Mouse (Mus musculus): Measurements from ENCODE around the gene Tdrkh. TPM values are rescaled to one million over a fixed set of nuclear protein-coding genes. Genes with fewer than 3 reads are reported as not detected.

The Tdrkh gene
- polyA plus RNA-seq, 2 experiments, result 2.8 to 7.4 TPM

DNA sequence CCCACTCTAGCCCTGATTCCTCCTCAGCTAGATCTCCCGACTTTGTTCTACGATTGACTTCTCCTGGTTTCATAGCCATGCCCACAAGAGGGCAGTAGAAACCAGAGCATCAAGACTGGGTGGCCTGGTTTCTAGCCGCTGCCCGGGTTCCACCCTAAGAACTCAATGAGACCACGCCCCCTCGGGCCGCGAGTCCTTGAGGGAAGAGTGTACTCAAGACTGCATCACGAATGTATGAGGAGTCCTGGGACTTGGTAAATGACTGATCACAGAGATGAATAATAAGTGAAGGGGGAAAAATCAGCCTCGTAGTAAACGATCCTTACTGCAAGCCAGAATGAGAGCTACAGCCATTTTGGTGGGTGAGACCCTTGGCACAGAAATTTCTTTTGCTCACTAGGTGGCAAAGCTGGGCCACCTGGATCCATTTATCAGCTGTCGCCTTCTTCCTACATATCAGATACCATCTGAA lies 43.5 kb downstream of the Tdrkh start:
- no peak overlapping the region for H3K27ac ChIP-seq (replicated peaks; ENCODE audit: low read depth, low read length)
- ATAC-seq (ENCODE audit: low FRiP score, low read depth), result peak; percentile 91
- TF ChIP-seq POLR2A (IDR thresholded peaks at IDR 0.05; ENCODE audit: borderline replicate concordance, extremely low read depth, insufficient read depth, insufficient read length), result no peak
- no peaks in the 10 kb centered on the region for H3K4me1 ChIP-seq (ENCODE audit: control insufficient read depth, insufficient read depth, low read length)
- H3K4me3 ChIP-seq (replicated peaks; ENCODE audit: low read length), result peak overlapping the region; percentile 36
- 2% methylated on average over 12 of the region's 12 CpGs for WGBS
- no peaks in the 10 kb centered on the region for H3K36me3 ChIP-seq (ENCODE audit: control insufficient read depth, insufficient read depth, low read length)
- 0 out of 2 replicates have a peak, but pooled peaks cover 7% of the 10 kb centered on the region for H3K27me3 ChIP-seq (ENCODE audit: control insufficient read depth, insufficient read depth, low read length)
- no peak overlapping the region for H3K9ac ChIP-seq (ENCODE audit: low read depth, low read length, severe bottlenecking)
- H3K4me2 ChIP-seq (replicated peaks; ENCODE audit: low read depth, low read length, severe bottlenecking), result peak overlapping the region; percentile 50
- DNase-seq (ENCODE audit: low spot score), result peak; percentile 96
- H3K9me3 ChIP-seq (ENCODE audit: control insufficient read depth, low read length), result no peaks in the 10 kb centered on the region

DNA sequence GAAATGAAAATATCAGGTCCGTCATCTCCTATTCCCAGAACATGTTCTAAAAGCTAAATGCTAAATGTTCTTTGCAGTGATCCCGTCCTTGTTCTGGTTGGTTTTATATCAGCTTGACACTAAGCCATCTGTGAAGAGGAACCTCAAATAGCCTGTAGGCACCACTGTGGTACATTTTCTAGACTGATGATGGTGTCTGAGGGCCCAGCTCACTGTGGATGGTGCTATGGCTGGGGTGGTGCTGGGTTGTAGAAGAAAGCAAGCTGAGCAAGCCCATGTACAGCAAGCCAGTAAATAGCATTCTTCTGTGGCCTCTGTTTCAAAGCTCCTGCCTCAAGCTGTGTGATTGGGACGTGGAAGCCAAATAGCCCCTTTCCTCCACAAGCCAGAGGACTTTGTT lies 44.0 kb downstream of the Tdrkh start:
- 66% methylated on average over 3 of the region's 3 CpGs for WGBS
- TF ChIP-seq POLR2A (IDR thresholded peaks at IDR 0.05; ENCODE audit: borderline replicate concordance, extremely low read depth, insufficient read depth, insufficient read length), result no peak
- H3K9me3 ChIP-seq (ENCODE audit: control insufficient read depth, low read length), result no peaks in the 10 kb centered on the region
- 0 out of 2 replicates have a peak, but pooled peaks cover 7% of the 10 kb centered on the region for H3K27me3 ChIP-seq (ENCODE audit: control insufficient read depth, insufficient read depth, low read length)
- no peaks in the 10 kb centered on the region for H3K4me1 ChIP-seq (ENCODE audit: control insufficient read depth, insufficient read depth, low read length)
- H3K4me2 ChIP-seq (replicated peaks; ENCODE audit: low read depth, low read length, severe bottlenecking), result peak overlapping the region; percentile 50; the same call in 1 of the 2 replicates
- no peak overlapping the region for H3K27ac ChIP-seq (replicated peaks; ENCODE audit: low read depth, low read length)
- peak overlapping the region; percentile 36; the same call in 1 of the 2 replicates for H3K4me3 ChIP-seq (replicated peaks; ENCODE audit: low read length)
- no peak overlapping the region for H3K9ac ChIP-seq (ENCODE audit: low read depth, low read length, severe bottlenecking)
- no peaks in the 10 kb centered on the region for H3K36me3 ChIP-seq (ENCODE audit: control insufficient read depth, insufficient read depth, low read length)
- ATAC-seq (ENCODE audit: low FRiP score, low read depth) (no peak), DNase-seq (ENCODE audit: low spot score) (no peak)

DNA sequence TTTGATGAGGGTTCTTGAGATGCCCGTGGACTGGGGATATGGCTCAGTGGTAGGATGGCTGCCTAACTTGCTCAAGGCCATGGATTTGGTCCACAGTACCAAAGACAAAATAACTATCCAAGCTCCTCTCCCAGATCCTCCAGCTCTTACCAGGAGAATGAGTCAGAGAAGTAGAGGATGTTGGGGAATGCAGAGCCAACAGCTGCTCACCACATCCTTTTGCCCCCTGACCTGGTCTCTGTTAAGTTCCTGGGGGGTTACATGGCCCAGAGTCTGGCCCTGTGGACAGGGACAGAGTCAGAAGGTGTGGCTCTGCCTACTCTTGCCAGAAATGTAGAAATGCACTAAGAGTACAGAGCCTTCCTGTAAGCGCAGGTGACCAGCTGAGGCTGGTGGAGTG lies 46.8 kb downstream of the Tdrkh start:
- no peak overlapping the region for H3K9ac ChIP-seq (ENCODE audit: low read depth, low read length, severe bottlenecking)
- H3K27me3 ChIP-seq (ENCODE audit: control insufficient read depth, insufficient read depth, low read length), result 0 out of 2 replicates have a peak, but pooled peaks cover 7% of the 10 kb centered on the region
- no peak for TF ChIP-seq POLR2A (IDR thresholded peaks at IDR 0.05; ENCODE audit: borderline replicate concordance, extremely low read depth, insufficient read depth, insufficient read length)
- ATAC-seq (ENCODE audit: low FRiP score, low read depth), result no peak
- H3K9me3 ChIP-seq (ENCODE audit: control insufficient read depth, low read length), result no peaks in the 10 kb centered on the region
- H3K27ac ChIP-seq (replicated peaks; ENCODE audit: low read depth, low read length), result no peak overlapping the region
- WGBS, result 79% methylated on average over 2 of the region's 2 CpGs
- no peak for DNase-seq (ENCODE audit: low spot score)
- H3K4me2 ChIP-seq (replicated peaks; ENCODE audit: low read depth, low read length, severe bottlenecking), result no peak overlapping the region
- H3K4me1 ChIP-seq (ENCODE audit: control insufficient read depth, insufficient read depth, low read length), result no peaks in the 10 kb centered on the region
- no peak overlapping the region for H3K4me3 ChIP-seq (replicated peaks; ENCODE audit: low read length)
- no peaks in the 10 kb centered on the region for H3K36me3 ChIP-seq (ENCODE audit: control insufficient read depth, insufficient read depth, low read length)

DNA sequence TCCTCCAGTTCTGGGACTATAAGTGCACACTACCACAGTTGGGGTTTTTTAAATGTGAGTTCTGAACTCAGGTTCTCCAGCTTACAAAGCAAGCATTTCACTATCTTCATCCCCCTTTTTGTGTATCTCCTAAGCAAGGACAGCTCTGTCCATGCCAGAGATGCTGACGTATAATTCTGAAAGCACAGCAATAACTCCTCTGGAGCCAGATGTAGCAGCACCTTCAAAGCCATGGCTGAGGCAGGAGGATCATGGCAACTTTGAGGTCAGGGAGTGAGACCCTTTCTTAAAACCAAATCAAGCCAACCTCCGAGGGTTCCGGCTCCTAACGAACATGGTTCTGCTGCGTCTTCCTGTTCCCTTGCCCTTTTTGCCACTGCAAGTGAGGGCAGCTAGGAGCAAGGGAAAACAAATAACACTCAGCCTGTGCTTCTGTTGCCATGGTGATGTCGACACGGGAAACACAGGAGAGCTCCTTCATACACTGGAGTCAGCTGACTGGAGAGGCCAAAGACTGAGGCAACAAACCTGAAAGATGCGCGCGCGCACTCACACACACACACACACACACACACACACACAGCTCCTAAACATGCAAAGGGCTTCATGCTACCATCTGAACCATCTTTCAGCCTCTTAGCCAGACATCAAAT lies 51.0 kb downstream of the Tdrkh start:
- no peaks in the 10 kb centered on the region for H3K4me1 ChIP-seq (ENCODE audit: control insufficient read depth, insufficient read depth, low read length)
- H3K27me3 ChIP-seq (ENCODE audit: control insufficient read depth, insufficient read depth, low read length), result no peaks in the 10 kb centered on the region
- 66% methylated on average over 11 of the region's 11 CpGs for WGBS
- no peak overlapping the region for H3K27ac ChIP-seq (replicated peaks; ENCODE audit: low read depth, low read length)
- ATAC-seq (ENCODE audit: low FRiP score, low read depth) (no peak), DNase-seq (ENCODE audit: low spot score) (no peak)
- TF ChIP-seq POLR2A (IDR thresholded peaks at IDR 0.05; ENCODE audit: borderline replicate concordance, extremely low read depth, insufficient read depth, insufficient read length), result no peak
- no peak overlapping the region for H3K4me3 ChIP-seq (replicated peaks; ENCODE audit: low read length)
- no peaks in the 10 kb centered on the region for H3K36me3 ChIP-seq (ENCODE audit: control insufficient read depth, insufficient read depth, low read length)
- no peak overlapping the region for H3K4me2 ChIP-seq (replicated peaks; ENCODE audit: low read depth, low read length, severe bottlenecking)
- H3K9ac ChIP-seq (ENCODE audit: low read depth, low read length, severe bottlenecking), result no peak overlapping the region
- no peaks in the 10 kb centered on the region for H3K9me3 ChIP-seq (ENCODE audit: control insufficient read depth, low read length)

DNA sequence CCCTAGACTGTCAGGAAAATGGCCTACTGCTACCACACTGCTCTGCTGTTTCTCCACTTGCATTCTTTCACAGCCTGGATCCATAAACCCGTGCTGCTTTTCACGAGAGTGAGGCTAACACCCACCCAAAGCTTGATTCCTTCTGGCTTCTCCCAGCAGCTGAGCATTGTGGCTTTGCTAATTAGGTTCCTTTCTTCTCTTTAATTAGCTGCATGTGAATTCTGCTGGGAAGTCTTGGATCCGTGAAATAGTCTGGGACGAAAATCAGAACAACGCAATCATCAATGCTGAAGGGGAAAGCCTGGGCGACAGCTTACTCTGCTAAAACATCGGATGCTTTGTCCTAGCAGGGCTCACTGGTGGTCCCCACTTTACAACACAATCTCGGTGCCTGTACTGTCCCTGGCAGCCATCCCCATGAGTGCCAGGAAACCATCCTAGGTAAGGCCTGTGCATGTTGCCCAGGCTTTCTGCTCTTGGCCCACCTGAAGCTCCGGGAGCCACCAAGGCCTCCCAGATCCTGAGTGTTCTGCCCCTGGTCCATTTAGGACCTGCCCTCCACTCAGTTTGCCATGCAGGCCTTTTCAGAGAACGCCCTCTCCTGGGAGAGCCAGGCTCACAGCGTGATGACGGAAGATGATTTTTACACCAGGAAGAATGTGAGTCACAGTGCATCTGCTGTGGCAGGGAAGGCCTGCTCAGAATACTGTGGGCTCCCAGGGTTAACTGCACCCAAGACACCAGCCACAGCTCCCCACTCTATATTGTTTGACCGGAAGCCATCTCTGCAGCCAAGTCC lies 52.8 kb downstream of the Tdrkh start:
- Histone ChIP-seq H3K36me3 (ENCODE audit: control insufficient read depth, insufficient read depth, low read length) (no peaks in the 10 kb centered on the region), H3K4me3 (replicated peaks; ENCODE audit: low read length) (no peak overlapping the region), H3K4me1 (ENCODE audit: control insufficient read depth, insufficient read depth, low read length) (no peaks in the 10 kb centered on the region), H3K9ac (ENCODE audit: low read depth, low read length, severe bottlenecking) (no peak overlapping the region; the same call in 1 of the 2 replicates), H3K27me3 (ENCODE audit: control insufficient read depth, insufficient read depth, low read length) (no peaks in the 10 kb centered on the region), H3K9me3 (ENCODE audit: control insufficient read depth, low read length) (no peaks in the 10 kb centered on the region), H3K27ac (replicated peaks; ENCODE audit: low read depth, low read length) (no peak overlapping the region), H3K4me2 (replicated peaks; ENCODE audit: low read depth, low read length, severe bottlenecking) (no peak overlapping the region)
- no peak for TF ChIP-seq POLR2A (IDR thresholded peaks at IDR 0.05; ENCODE audit: borderline replicate concordance, extremely low read depth, insufficient read depth, insufficient read length)
- no peak for DNase-seq (ENCODE audit: low spot score)
- WGBS, result 48% methylated on average over 13 of the region's 13 CpGs
- no peak for ATAC-seq (ENCODE audit: low FRiP score, low read depth)

All from limb, embryonic 14.5 days (tissue).